In the genomic region with DNA sequence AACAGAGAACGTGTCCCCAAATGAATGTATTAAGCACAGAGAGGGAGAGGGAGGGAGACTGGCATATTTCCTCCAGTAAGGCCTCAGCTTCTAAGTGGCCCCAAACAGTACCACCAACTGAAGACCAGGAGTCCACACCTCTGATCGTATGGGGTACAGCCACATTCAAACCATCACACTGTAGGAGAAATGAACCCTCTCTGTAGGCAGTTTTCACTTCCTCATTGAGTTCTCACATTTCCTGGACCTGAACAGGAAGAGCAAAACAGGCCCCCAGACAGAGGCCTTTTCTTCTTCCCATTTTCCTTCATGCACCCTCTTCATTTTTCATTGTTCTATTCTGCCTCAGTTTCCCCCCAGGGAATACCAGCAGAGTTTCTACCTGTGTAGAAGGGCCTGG, we compare ENCODE assay signal across 27 mouse cellular contexts. TPM values are rescaled to one million over a fixed set of nuclear protein-coding genes. Genes with fewer than 3 reads are reported as not detected.
DNase-seq lines count a peak whose midpoint lies in the region; ATAC-seq and TF ChIP-seq lines count a peak whose summit lies in the region.
"Had no signal": no experiment of that assay in that cellular context is flagged by ENCODE, and none has a peak within 500 bp of the region (broad histone marks: within the 10 kb centered on the region; RNA-seq: fewer than 3 reads in every experiment).

No protein-coding gene starts in this region.

- TF ChIP-seq CTCF in stomach, postnatal 0 days (IDR thresholded peaks at IDR 0.05; ENCODE audit: low read depth): no peak

- WGBS in liver, embryonic 16.5 days (ENCODE audit: insufficient replicate concordance): 45% methylated on average over 2 of the region's 2 CpGs
- 58% methylated on average over 2 of the region's 2 CpGs for WGBS in liver, embryonic 11.5 days
- 71% methylated on average over 2 of the region's 2 CpGs for WGBS in stomach, embryonic 15.5 days
- 87% methylated on average over 2 of the region's 2 CpGs for WGBS in stomach, postnatal 0 days

- no peak overlapping the region for H3K4me3 ChIP-seq in liver, embryonic 16.5 days (ENCODE audit: low read depth, low read length)
- no peak overlapping the region for H3K4me3 ChIP-seq in liver, embryonic 11.5 days (ENCODE audit: low read depth, low read length)
- H3K4me3 ChIP-seq in stomach, embryonic 15.5 days (replicated peaks): no peak overlapping the region
- no peak overlapping the region for H3K4me3 ChIP-seq in stomach, postnatal 0 days (ENCODE audit: low read depth, low read length)
- no peak overlapping the region for H3K4me3 ChIP-seq in brown adipose tissue, adult 24 weeks (ENCODE audit: insufficient read depth, low read depth, low read length)
- H3K4me3 ChIP-seq: embryonic facial prominence, embryonic 12.5 days; heart, embryonic 15.5 days; hindbrain, embryonic 15.5 days; kidney, embryonic 15.5 days; limb, embryonic 15.5 days; midbrain, embryonic 13.5 days had no signal

- peak overlapping the region; percentile 25 for H3K27ac ChIP-seq in liver, embryonic 16.5 days (ENCODE audit: low read length)
- H3K27ac ChIP-seq in liver, embryonic 11.5 days (ENCODE audit: low read depth, low read length): no peak overlapping the region
- 0 out of 2 replicates have a peak overlapping the region, but pooled peaks have one; percentile 1 for H3K27ac ChIP-seq in stomach, embryonic 15.5 days
- H3K27ac ChIP-seq in stomach, postnatal 0 days (replicated peaks): no peak overlapping the region
- peak overlapping the region; percentile 58 for H3K27ac ChIP-seq in brown adipose tissue, adult 24 weeks (replicated peaks; ENCODE audit: low read depth, low read length)
- H3K27ac ChIP-seq: embryonic facial prominence, embryonic 12.5 days; heart, embryonic 15.5 days; hindbrain, embryonic 15.5 days; kidney, embryonic 15.5 days; limb, embryonic 15.5 days; midbrain, embryonic 13.5 days had no signal

- no peaks in the 10 kb centered on the region for H3K9me3 ChIP-seq in liver, embryonic 16.5 days (replicated peaks; ENCODE audit: control insufficient read depth, low read length)
- no peaks in the 10 kb centered on the region for H3K9me3 ChIP-seq in liver, embryonic 11.5 days (ENCODE audit: control insufficient read depth, low read length)
- H3K9me3 ChIP-seq in stomach, embryonic 15.5 days: no peaks in the 10 kb centered on the region
- H3K9me3 ChIP-seq in stomach, postnatal 0 days (ENCODE audit: control insufficient read depth, low read length): no peaks in the 10 kb centered on the region
- H3K9me3 ChIP-seq: embryonic facial prominence, embryonic 12.5 days; heart, embryonic 15.5 days; hindbrain, embryonic 15.5 days; kidney, embryonic 15.5 days; limb, embryonic 15.5 days; midbrain, embryonic 13.5 days had no signal

- no peak overlapping the region for H3K4me2 ChIP-seq in liver, embryonic 16.5 days (ENCODE audit: low read depth, low read length)
- no peak overlapping the region for H3K4me2 ChIP-seq in liver, embryonic 11.5 days
- no peak overlapping the region for H3K4me2 ChIP-seq in stomach, embryonic 15.5 days
- H3K4me2 ChIP-seq in stomach, postnatal 0 days (replicated peaks; ENCODE audit: low read depth): no peak overlapping the region
- H3K4me2 ChIP-seq: embryonic facial prominence, embryonic 12.5 days; heart, embryonic 15.5 days; hindbrain, embryonic 15.5 days; kidney, embryonic 15.5 days; limb, embryonic 15.5 days; lung, embryonic 14.5 days; midbrain, embryonic 13.5 days had no signal

- no peaks in the 10 kb centered on the region for H3K27me3 ChIP-seq in liver, embryonic 16.5 days (ENCODE audit: control insufficient read depth, insufficient read depth, low read depth, low read length)
- no peaks in the 10 kb centered on the region for H3K27me3 ChIP-seq in liver, embryonic 11.5 days (replicated peaks; ENCODE audit: control insufficient read depth, insufficient read depth, low read length)
- H3K27me3 ChIP-seq in stomach, embryonic 15.5 days (replicated peaks): no peaks in the 10 kb centered on the region
- H3K27me3 ChIP-seq in stomach, postnatal 0 days (ENCODE audit: control insufficient read depth, insufficient read depth, low read length): no peaks in the 10 kb centered on the region
- H3K27me3 ChIP-seq in splenic B cell, adult 2 months (ENCODE audit: control insufficient read depth, insufficient read depth, low read length, poor library complexity, severe bottlenecking): no peaks in the 10 kb centered on the region
- H3K27me3 ChIP-seq: embryonic facial prominence, embryonic 12.5 days; heart, embryonic 15.5 days; hindbrain, embryonic 15.5 days; kidney, embryonic 15.5 days; limb, embryonic 15.5 days had no signal

- peaks cover 31% of the 10 kb centered on the region for H3K4me1 ChIP-seq in liver, embryonic 16.5 days (ENCODE audit: control insufficient read depth, low read depth, low read length)
- H3K4me1 ChIP-seq in liver, embryonic 11.5 days (replicated peaks; ENCODE audit: control insufficient read depth, insufficient read depth, low read length): peaks cover 20% of the 10 kb centered on the region
- peaks cover 22% of the 10 kb centered on the region for H3K4me1 ChIP-seq in stomach, embryonic 15.5 days
- peaks cover 6% of the 10 kb centered on the region; the same call in 1 of the 2 replicates for H3K4me1 ChIP-seq in stomach, postnatal 0 days (replicated peaks; ENCODE audit: control insufficient read depth, insufficient read depth)
- peaks cover 8% of the 10 kb centered on the region for H3K4me1 ChIP-seq in brown adipose tissue, adult 24 weeks (ENCODE audit: control insufficient read depth, insufficient read depth, insufficient read length, low read length)

- no peaks in the 10 kb centered on the region for H3K36me3 ChIP-seq in liver, embryonic 16.5 days (ENCODE audit: control insufficient read depth, insufficient read depth)
- H3K36me3 ChIP-seq in liver, embryonic 11.5 days (ENCODE audit: control insufficient read depth, insufficient read depth, low read length): peaks cover under 1% of the 10 kb centered on the region; the same call in 1 of the 2 replicates
- H3K36me3 ChIP-seq in stomach, embryonic 15.5 days: no peaks in the 10 kb centered on the region
- H3K36me3 ChIP-seq in stomach, postnatal 0 days (ENCODE audit: control insufficient read depth, insufficient read depth, low read length): no peaks in the 10 kb centered on the region
- H3K36me3 ChIP-seq in splenic B cell, adult 2 months (ENCODE audit: control insufficient read depth, insufficient read depth, low read length, poor library complexity, severe bottlenecking): no peaks in the 10 kb centered on the region
- H3K36me3 ChIP-seq: heart, embryonic 15.5 days; hindbrain, embryonic 15.5 days had no signal

- no peak for ATAC-seq in liver, embryonic 16.5 days (ENCODE audit: low read depth)
- no peak for ATAC-seq in liver, embryonic 11.5 days (replicated peaks; ENCODE audit: low FRiP score)
- ATAC-seq in stomach, embryonic 15.5 days (ENCODE audit: insufficient read depth, low FRiP score, low read depth): no peak
- ATAC-seq in stomach, postnatal 0 days (ENCODE audit: low FRiP score, low TSS enrichment): no peak
- ATAC-seq: forebrain, postnatal 0 days; midbrain, embryonic 13.5 days had no signal

- no peak for DNase-seq in liver, embryonic 11.5 days (ENCODE audit: low spot score)
- no peak for DNase-seq in stomach, postnatal 0 days (ENCODE audit: low spot score)
- DNase-seq in splenic B cell, adult 2 months (ENCODE audit: low read depth, low spot score): peak; percentile 76
- no peak for DNase-seq in kidney, adult 11 months
- no peak for DNase-seq in cerebellum, adult 11 months
- DNase-seq: cerebellum, postnatal 25 days; gastrocnemius, postnatal 36 days; heart, postnatal 4 days; left cerebral cortex, postnatal 4 days; lung, postnatal 36 days; right cerebral cortex, postnatal 14 days; thymus, postnatal 14 days had no signal

- H3K9ac ChIP-seq in liver, embryonic 16.5 days (ENCODE audit: low read depth, low read length): no peak overlapping the region
- H3K9ac ChIP-seq in liver, embryonic 11.5 days (ENCODE audit: low read depth, low read length): no peak overlapping the region
- H3K9ac ChIP-seq in stomach, embryonic 15.5 days: no peak overlapping the region
- no peak overlapping the region for H3K9ac ChIP-seq in stomach, postnatal 0 days (ENCODE audit: low read length)
- H3K9ac ChIP-seq: embryonic facial prominence, embryonic 12.5 days; forebrain, postnatal 0 days; heart, embryonic 15.5 days; hindbrain, embryonic 15.5 days; kidney, embryonic 15.5 days; limb, embryonic 15.5 days; lung, embryonic 14.5 days; midbrain, embryonic 13.5 days had no signal

- no peak for TF ChIP-seq EP300 in stomach, postnatal 0 days (optimal IDR thresholded peaks at IDR 0.05)

RNA-seq across cellular contexts. Expression of a gene that starts 2.6 kb away (rescaled TPM):
- 36.2 and 42.7 TPM in 2 replicates for polyA plus RNA-seq in liver, embryonic 16.5 days (2015; fragmentation: Nextera tagmentation; extraction: Ambion mirVana)
- polyA plus RNA-seq in liver, embryonic 11.5 days (2014; fragmentation: Nextera tagmentation; extraction: Ambion mirVana): 89.9 and 94.9 TPM in 2 replicates
- 79.7 and 85.8 TPM in 2 replicates for polyA plus RNA-seq in stomach, embryonic 15.5 days (2015; fragmentation: Nextera tagmentation; extraction: Ambion mirVana)
- polyA plus RNA-seq in stomach, postnatal 0 days (2015; fragmentation: Nextera tagmentation; extraction: Ambion mirVana): 55.0 and 65.1 TPM in 2 replicates
- polyA plus RNA-seq in brown adipose tissue, adult 24 weeks (2012; ENCODE audit: insufficient read depth, insufficient read length, missing spikeins): 72.2 and 77.2 TPM in 2 replicates

RNA-seq across cellular contexts. Expression of a gene that starts 10.3 kb away (rescaled TPM):
- polyA plus RNA-seq in liver, embryonic 16.5 days (2015; fragmentation: Nextera tagmentation; extraction: Ambion mirVana): 1,344 and 1,420 TPM in 2 replicates
- polyA plus RNA-seq in liver, embryonic 11.5 days (2014; fragmentation: Nextera tagmentation; extraction: Ambion mirVana): 235 and 244 TPM in 2 replicates
- polyA plus RNA-seq in stomach, embryonic 15.5 days (2015; fragmentation: Nextera tagmentation; extraction: Ambion mirVana): 47.3 and 98.1 TPM in 2 replicates
- polyA plus RNA-seq in stomach, postnatal 0 days (2015; fragmentation: Nextera tagmentation; extraction: Ambion mirVana): 8.7 and 10.7 TPM in 2 replicates
- polyA plus RNA-seq in brown adipose tissue, adult 24 weeks (2012; ENCODE audit: insufficient read depth, insufficient read length, missing spikeins): 1.7 TPM in 1 of 2 replicates, not detected in the other
- polyA plus RNA-seq: forebrain, embryonic 11.5 days had no signal

RNA-seq across cellular contexts. Expression of a gene that starts 13.8 kb away (rescaled TPM):
- polyA plus RNA-seq in liver, embryonic 16.5 days (2015; fragmentation: Nextera tagmentation; extraction: Ambion mirVana): 20.6 and 35.3 TPM in 2 replicates
- polyA plus RNA-seq in liver, embryonic 11.5 days (2014; fragmentation: Nextera tagmentation; extraction: Ambion mirVana): not detected in 2 replicates
- 3.1 TPM in 1 of 2 replicates, not detected in the other for polyA plus RNA-seq in stomach, embryonic 15.5 days (2015; fragmentation: Nextera tagmentation; extraction: Ambion mirVana)
- not detected in 2 replicates for polyA plus RNA-seq in stomach, postnatal 0 days (2015; fragmentation: Nextera tagmentation; extraction: Ambion mirVana)
- polyA plus RNA-seq in brown adipose tissue, adult 24 weeks (2012; ENCODE audit: insufficient read depth, insufficient read length, missing spikeins): not detected in 2 replicates
- polyA plus RNA-seq: embryonic facial prominence, embryonic 12.5 days; forebrain, embryonic 11.5 days; forebrain, postnatal 0 days; hindbrain, embryonic 15.5 days; intestine, embryonic 14.5 days; limb, embryonic 15.5 days; lung, embryonic 14.5 days; midbrain, embryonic 13.5 days; neural tube, embryonic 11.5 days; testis, adult 2 months had no signal

RNA-seq across cellular contexts. Expression of a gene that starts 13.8 kb away (rescaled TPM):
- 405 and 488 TPM in 2 replicates for polyA plus RNA-seq in liver, embryonic 16.5 days (2015; fragmentation: Nextera tagmentation; extraction: Ambion mirVana)
- polyA plus RNA-seq in liver, embryonic 11.5 days (2014; fragmentation: Nextera tagmentation; extraction: Ambion mirVana): 4.8 and 5.4 TPM in 2 replicates
- 8.0 and 23.5 TPM in 2 replicates for polyA plus RNA-seq in stomach, embryonic 15.5 days (2015; fragmentation: Nextera tagmentation; extraction: Ambion mirVana)
- 2.8 and 6.1 TPM in 2 replicates for polyA plus RNA-seq in stomach, postnatal 0 days (2015; fragmentation: Nextera tagmentation; extraction: Ambion mirVana)
- polyA plus RNA-seq in brown adipose tissue, adult 24 weeks (2012; ENCODE audit: insufficient read depth, insufficient read length, missing spikeins): not detected in 2 replicates
- polyA plus RNA-seq: embryonic facial prominence, embryonic 12.5 days; forebrain, embryonic 11.5 days; forebrain, postnatal 0 days; hindbrain, embryonic 15.5 days; intestine, embryonic 14.5 days; midbrain, embryonic 13.5 days; neural tube, embryonic 11.5 days; testis, adult 2 months had no signal

RNA-seq across cellular contexts. Expression of a gene that starts 25.0 kb away (rescaled TPM):
- 919 and 984 TPM in 2 replicates for polyA plus RNA-seq in liver, embryonic 16.5 days (2015; fragmentation: Nextera tagmentation; extraction: Ambion mirVana)
- polyA plus RNA-seq in liver, embryonic 11.5 days (2014; fragmentation: Nextera tagmentation; extraction: Ambion mirVana): 173 and 199 TPM in 2 replicates
- polyA plus RNA-seq in stomach, embryonic 15.5 days (2015; fragmentation: Nextera tagmentation; extraction: Ambion mirVana): 36.2 and 52.7 TPM in 2 replicates
- 79.6 and 88.4 TPM in 2 replicates for polyA plus RNA-seq in stomach, postnatal 0 days (2015; fragmentation: Nextera tagmentation; extraction: Ambion mirVana)
- polyA plus RNA-seq in brown adipose tissue, adult 24 weeks (2012; ENCODE audit: insufficient read depth, insufficient read length, missing spikeins): 1,406 and 1,867 TPM in 2 replicates

Comparison
In these comparisons a context has a peak if more than half of its experiments do, and no peak if none do; other contexts are left out.
1. H3K27ac ChIP-seq: peak in liver, embryonic 16.5 days (single experiment), stomach, embryonic 15.5 days (single experiment) and brown adipose tissue, adult 24 weeks (single experiment); none in liver, embryonic 11.5 days (single experiment) and stomach, postnatal 0 days (single experiment).